In the genomic region with DNA sequence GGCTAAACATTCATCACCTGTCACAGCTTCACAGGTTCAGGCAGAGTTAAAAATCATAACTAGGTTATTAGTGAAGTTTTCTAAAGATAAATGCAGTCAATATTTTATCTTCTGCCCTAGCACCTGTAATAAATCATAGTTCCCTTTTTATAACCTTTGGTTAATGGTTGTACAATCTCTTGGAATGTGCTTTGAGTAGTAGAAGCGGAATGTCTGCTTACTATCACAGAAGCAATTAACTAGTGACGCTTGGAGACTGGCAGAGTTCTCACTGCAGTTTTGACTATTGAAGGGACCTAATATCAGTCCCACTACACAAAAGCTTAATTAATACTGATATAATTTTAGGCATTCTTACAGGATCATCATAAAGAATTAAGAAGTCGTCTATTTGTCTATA, we compare ENCODE assay signal across 31 mouse cellular contexts. TPM values are rescaled to one million over a fixed set of nuclear protein-coding genes. Genes with fewer than 3 reads are reported as not detected.
"Had no signal": no experiment of that assay in that cellular context is flagged by ENCODE, and none has a peak within 500 bp of the region (broad histone marks: within the 10 kb centered on the region; RNA-seq: fewer than 3 reads in every experiment).

No protein-coding gene starts in this region.

- H3K27me3 ChIP-seq: heart, embryonic 12.5 days; hindbrain, embryonic 12.5 days; kidney, embryonic 15.5 days; limb, embryonic 13.5 days; limb, embryonic 15.5 days; liver, embryonic 12.5 days had no signal

- H3K36me3 ChIP-seq: heart, embryonic 10.5 days; heart, embryonic 12.5 days; hindbrain, embryonic 10.5 days; hindbrain, embryonic 12.5 days; kidney, embryonic 15.5 days; limb, embryonic 13.5 days; limb, embryonic 15.5 days; liver, embryonic 12.5 days had no signal

- H3K4me1 ChIP-seq: heart, embryonic 10.5 days; heart, embryonic 12.5 days; hindbrain, embryonic 10.5 days; hindbrain, embryonic 12.5 days; kidney, embryonic 15.5 days; limb, embryonic 13.5 days; limb, embryonic 15.5 days; liver, embryonic 12.5 days had no signal

- ATAC-seq: hindbrain, embryonic 16.5 days; inflammation-experienced regulatory T-cells, adult 6 months; liver, embryonic 12.5 days had no signal

- H3K4me3 ChIP-seq: gastrocnemius, adult 2 months; heart, embryonic 10.5 days; heart, embryonic 12.5 days; hindbrain, embryonic 10.5 days; hindbrain, embryonic 12.5 days; kidney, embryonic 15.5 days; limb, embryonic 13.5 days; limb, embryonic 15.5 days; liver, embryonic 12.5 days had no signal

- H3K4me2 ChIP-seq: heart, embryonic 12.5 days; hindbrain, embryonic 12.5 days; hindbrain, embryonic 14.5 days; kidney, embryonic 15.5 days; limb, embryonic 13.5 days; limb, embryonic 15.5 days; liver, embryonic 12.5 days had no signal

- H3K9ac ChIP-seq: heart, embryonic 12.5 days; hindbrain, embryonic 12.5 days; hindbrain, embryonic 14.5 days; kidney, embryonic 15.5 days; limb, embryonic 13.5 days; limb, embryonic 15.5 days; liver, embryonic 12.5 days; liver, embryonic 14.5 days had no signal

- DNase-seq: gastrocnemius, adult 2 months; gastrocnemius, postnatal 10 days; gastrocnemius, postnatal 25 days; heart, adult 18-20 months; heart, postnatal 10 days; heart, postnatal 4 days; kidney, adult 18-20 months; kidney, adult 9 months; kidney, postnatal 14 days; kidney, postnatal 36 days; layer of hippocampus, adult 9-11 months; layer of hippocampus, postnatal 36 days; left cerebral cortex, postnatal 4 days had no signal

- H3K27ac ChIP-seq: gastrocnemius, adult 2 months; heart, embryonic 10.5 days; hindbrain, embryonic 10.5 days; hindbrain, embryonic 12.5 days; hindbrain, embryonic 14.5 days; kidney, embryonic 15.5 days; kidney, postnatal 0 days; limb, embryonic 13.5 days; limb, embryonic 15.5 days; liver, embryonic 12.5 days; liver, embryonic 14.5 days had no signal

- H3K9me3 ChIP-seq: heart, embryonic 10.5 days; heart, embryonic 12.5 days; hindbrain, embryonic 10.5 days; hindbrain, embryonic 12.5 days; kidney, embryonic 15.5 days; limb, embryonic 13.5 days; limb, embryonic 15.5 days; liver, embryonic 12.5 days had no signal

RNA-seq across cellular contexts. Expression of gene Olfr827, which starts 10.8 kb away (rescaled TPM):
- polyA plus RNA-seq: heart, embryonic 10.5 days; heart, embryonic 12.5 days; heart, embryonic 14.5 days; heart, embryonic 16.5 days; hindbrain, embryonic 10.5 days; hindbrain, embryonic 12.5 days; hindbrain, embryonic 14.5 days; hindbrain, embryonic 16.5 days; inflammation-experienced regulatory T-cells, adult 6 months; kidney, embryonic 15.5 days; kidney, postnatal 0 days; large intestine, adult 2 months; limb, embryonic 11.5 days; limb, embryonic 13.5 days; limb, embryonic 15.5 days; liver, adult 2 months; liver, embryonic 12.5 days; liver, embryonic 14.5 days had no signal

RNA-seq across cellular contexts. Expression of gene Olfr826, which starts 41.0 kb away (rescaled TPM):
- polyA plus RNA-seq: heart, embryonic 10.5 days; heart, embryonic 12.5 days; heart, embryonic 14.5 days; heart, embryonic 16.5 days; hindbrain, embryonic 10.5 days; hindbrain, embryonic 12.5 days; hindbrain, embryonic 14.5 days; hindbrain, embryonic 16.5 days; inflammation-experienced regulatory T-cells, adult 6 months; kidney, embryonic 15.5 days; kidney, postnatal 0 days; large intestine, adult 2 months; limb, embryonic 11.5 days; limb, embryonic 13.5 days; limb, embryonic 15.5 days; liver, adult 2 months; liver, embryonic 12.5 days; liver, embryonic 14.5 days had no signal

RNA-seq across cellular contexts. Expression of gene Neurod4, which starts 55.0 kb away (rescaled TPM):
- polyA plus RNA-seq: heart, embryonic 14.5 days; heart, embryonic 16.5 days; inflammation-experienced regulatory T-cells, adult 6 months; kidney, embryonic 15.5 days; kidney, postnatal 0 days; large intestine, adult 2 months; limb, embryonic 11.5 days; limb, embryonic 13.5 days; limb, embryonic 15.5 days; liver, adult 2 months; liver, embryonic 12.5 days; liver, embryonic 14.5 days had no signal

RNA-seq across cellular contexts. Expression of gene Olfr825, which starts 58.5 kb away (rescaled TPM):
- polyA plus RNA-seq: heart, embryonic 10.5 days; heart, embryonic 12.5 days; heart, embryonic 14.5 days; heart, embryonic 16.5 days; hindbrain, embryonic 10.5 days; hindbrain, embryonic 12.5 days; hindbrain, embryonic 14.5 days; hindbrain, embryonic 16.5 days; kidney, embryonic 15.5 days; kidney, postnatal 0 days; large intestine, adult 2 months; limb, embryonic 11.5 days; limb, embryonic 13.5 days; limb, embryonic 15.5 days; liver, adult 2 months; liver, embryonic 12.5 days; liver, embryonic 14.5 days had no signal
